Mouse (Mus musculus) Patski (cell line): ENCODE data around the gene Zbtb20. TPM values are rescaled to one million over a fixed set of nuclear protein-coding genes. Genes with fewer than 3 reads are reported as not detected.

Experiments
- ATAC-seq: fragments of 100-300 bp; one replicate; pipeline ENCODE4 v1.8.0; 2021
- CTCF ChIA-PET: fragments of 350-600 bp; sonication (Branson Sonifier 250); formaldehyde crosslinking; loops from one replicate; lab custom pipeline; 2022; ENCODE audit warnings: inconsistent platforms; lab: Charles Lee
- POLR2A ChIA-PET: fragments of 350-600 bp; sonication (Branson Sonifier 250); formaldehyde crosslinking; loops from one replicate; lab custom pipeline; 2022; ENCODE audit warnings: antibody characterized with exemption, inconsistent platforms; lab: Charles Lee
- DNase-seq: peaks from one replicate; pipeline ENCODE4 v3.0.0-alpha.2; 2011; ENCODE audit warnings: low read depth, low spot score
- H3K27me3 ChIP-seq: fragments of 371-371 bp; one replicate; pipeline ENCODE4 v1.5.1; 2021
- CTCF ChIP-seq: fragments of 100-300 bp; IDR thresholded peaks from one replicate; pipeline ENCODE4 v1.5.1; 2021
- in situ Hi-C: fragments of 300-500 bp; cut with MboI; formaldehyde crosslinking; loops from 3 replicates; pipeline ENCODE4 v1.11.1; 2018; ENCODE audit warnings: low pct_unique_long_range_greater_than_20kb, mixed read lengths
- polyA plus RNA-seq: library from polyadenylated mRNA; unstranded; gene quantifications from one replicate; pipeline ENCODE4 v1.2.3, GENCODE M21; 2021

Gene Zbtb20
- polyA plus RNA-seq, 1 experiment from 2014 or later, result 12.2 TPM

DNA sequence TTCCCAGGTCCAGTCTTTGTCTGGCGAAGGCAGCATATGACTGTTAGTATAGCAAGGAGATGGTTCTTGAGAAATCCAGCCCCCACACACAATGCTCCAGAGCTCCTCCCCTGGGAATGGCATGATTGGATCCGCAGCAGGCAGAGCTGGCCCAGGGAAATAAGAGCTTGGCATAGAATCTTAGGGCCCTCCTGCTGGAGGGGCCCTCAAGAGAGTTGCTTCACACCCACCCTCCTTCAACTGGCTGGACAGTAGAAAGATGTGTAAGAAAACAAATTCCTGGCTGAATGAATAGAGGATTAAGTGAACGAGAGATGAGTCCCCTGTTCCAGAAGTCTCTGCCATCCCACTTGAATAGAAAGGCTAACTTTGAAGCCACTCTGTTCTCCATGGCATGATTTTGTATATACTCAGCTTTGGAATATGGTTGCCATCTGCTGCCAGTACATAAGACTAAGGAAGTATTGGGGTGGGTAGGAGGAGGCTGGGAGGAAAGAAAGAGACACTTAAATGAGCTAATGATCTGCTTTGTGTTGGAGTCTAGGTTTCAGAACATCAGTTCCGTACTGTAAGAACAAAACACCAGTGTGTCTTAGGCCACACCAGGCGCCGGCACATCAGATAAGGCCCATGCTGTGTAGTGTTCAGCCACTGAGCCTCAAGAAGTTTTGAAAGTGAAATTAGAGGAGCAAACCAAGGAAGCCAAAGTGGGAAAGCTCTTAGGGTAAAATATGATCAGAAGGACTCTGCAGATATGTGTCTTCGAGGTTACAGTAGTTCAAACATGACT, 715.2 kb downstream of the Zbtb20 start:
- in situ Hi-C loops, result loop anchor here (10.0 to 25.0 kb wide), 2 partner anchors 676 to 754 kb away; no protein-coding TSS in a partner anchor
- no peak for ATAC-seq
- CTCF ChIA-PET, result interaction anchor here (1.0 to 3.4 kb wide), 5 partner anchors 10 to 51 kb away, joined by 3 to 9 read pairs (median 4); no protein-coding TSS in a partner anchor
- no peaks in the 10 kb centered on the region for H3K27me3 ChIP-seq
- DNase-seq, result no peak
- no peak for TF ChIP-seq CTCF
- POLR2A ChIA-PET, result no interaction called here

- in situ Hi-C loops, result loop anchor here (10.0 to 25.0 kb wide), 2 partner anchors 677 to 755 kb away; no protein-coding TSS in a partner anchor
- DNase-seq, result peak; percentile 24
- ChIA-PET CTCF (interaction anchor here (0.8 to 3.4 kb wide), 7 partner anchors 9 to 155 kb away, joined by 3 to 9 read pairs (median 4); no protein-coding TSS in a partner anchor), POLR2A (no interaction called here)
- TF ChIP-seq CTCF, result no peak
- no peaks in the 10 kb centered on the region for H3K27me3 ChIP-seq
- peak; percentile 88 for ATAC-seq
Observed at GRCm38 (mm10) chr16:43592062-43592461, 716.4 kb downstream of the Zbtb20 start.

DNA sequence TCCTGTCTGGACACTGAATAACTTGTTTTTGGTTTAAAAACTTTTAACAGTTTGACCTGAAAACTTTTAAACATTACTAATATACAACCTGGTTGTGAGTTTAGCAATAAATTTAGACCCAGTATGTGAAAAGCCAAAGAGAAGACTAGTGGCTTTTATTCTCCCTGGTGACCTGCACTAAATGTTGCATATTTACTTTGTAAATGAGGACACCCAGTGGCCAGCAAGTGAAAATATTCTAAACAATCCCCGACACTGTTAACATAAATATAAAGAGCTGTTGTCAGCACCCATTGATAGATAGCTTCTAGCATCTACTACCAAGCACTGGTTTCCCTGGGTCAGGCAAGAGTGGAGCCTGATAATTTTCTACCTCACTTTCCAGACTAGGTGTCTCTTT, 717.1 kb downstream of the Zbtb20 start:
- H3K27me3 ChIP-seq, result no peaks in the 10 kb centered on the region
- ChIA-PET CTCF (interaction anchor here (1.1 to 3.4 kb wide), 3 partner anchors 10 to 53 kb away, joined by 3 to 9 read pairs (median 5); no protein-coding TSS in a partner anchor), POLR2A (interaction anchor here (0.6 kb wide), 1 partner anchor 50 kb away, joined by 3 read pairs; no protein-coding TSS in a partner anchor)
- ATAC-seq (peak; percentile 42), DNase-seq (no peak)
- in situ Hi-C loops, result loop anchor here (10.0 to 25.0 kb wide), 2 partner anchors 678 to 756 kb away; no protein-coding TSS in a partner anchor
- peak; percentile 48 for TF ChIP-seq CTCF

DNA sequence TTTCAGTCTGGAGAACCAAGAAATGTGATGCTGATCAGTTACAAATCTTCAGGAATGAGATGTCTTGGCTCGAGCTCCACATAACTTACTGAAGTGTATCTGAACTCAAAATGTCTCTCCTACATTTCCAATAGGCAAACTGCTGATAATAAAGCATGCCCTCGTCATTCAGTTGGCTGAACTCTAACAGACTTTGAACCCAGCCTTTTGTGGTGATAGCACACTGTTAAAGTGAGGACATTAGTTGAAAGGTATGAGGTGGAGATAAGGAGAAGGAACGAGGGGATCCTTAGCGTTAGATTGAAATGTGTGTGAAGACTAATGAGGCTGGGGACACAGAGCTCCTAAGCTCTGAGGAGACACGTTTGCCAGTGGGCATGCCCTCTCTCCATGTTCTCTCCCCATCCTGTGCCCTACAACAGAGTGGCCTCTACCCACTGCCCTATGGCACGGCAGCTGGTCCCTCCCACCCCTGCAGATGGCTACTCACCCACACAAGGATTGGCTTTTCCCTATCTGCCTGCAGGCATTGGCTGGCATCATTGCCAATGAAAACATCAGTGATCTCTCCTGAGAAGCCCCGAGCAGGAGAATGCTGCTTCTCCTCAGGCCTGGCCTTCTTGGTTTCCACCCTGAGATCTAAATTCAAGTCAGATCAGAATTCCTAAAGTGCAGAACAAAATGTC, 721.8 kb downstream of the Zbtb20 start:
- DNase-seq (no peak), ATAC-seq (no peak)
- no peaks in the 10 kb centered on the region for H3K27me3 ChIP-seq
- ChIA-PET CTCF (no interaction called here), POLR2A (no interaction called here)
- in situ Hi-C loops, result loop anchor here (10.0 to 25.0 kb wide), 2 partner anchors 683 to 760 kb away; no protein-coding TSS in a partner anchor
- no peak for TF ChIP-seq CTCF

GRCm38 (mm10) chr16:43599707-43600106, 724.0 kb downstream of the Zbtb20 start:
- H3K27me3 ChIP-seq, result no peaks in the 10 kb centered on the region
- POLR2A ChIA-PET, result no interaction called here
- in situ Hi-C loops, result loop anchor here (10.0 to 25.0 kb wide), 2 partner anchors 685 to 762 kb away; no protein-coding TSS in a partner anchor
- CTCF ChIA-PET, result no interaction called here
- ATAC-seq, result no peak
- no peak for TF ChIP-seq CTCF
- no peak for DNase-seq

DNA sequence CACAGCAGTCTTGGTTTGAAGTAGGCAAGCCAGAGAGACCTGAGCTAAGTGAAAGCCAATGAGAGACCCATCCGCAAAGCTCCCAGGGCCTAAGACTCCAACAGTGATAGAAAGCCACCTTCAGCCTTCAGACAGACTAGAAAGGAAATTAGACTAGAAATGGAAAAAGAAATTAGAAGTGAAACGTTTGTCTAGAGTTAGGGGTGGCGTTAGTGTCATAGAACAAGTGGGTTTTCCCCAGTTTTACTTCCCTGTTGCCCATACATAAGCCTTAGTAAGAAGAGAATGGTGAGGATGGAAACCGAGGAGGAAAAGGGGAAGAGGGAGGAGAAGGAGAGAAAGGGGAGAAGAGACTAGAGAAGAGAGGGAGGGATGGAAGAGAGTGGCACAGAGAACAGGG, 726.9 kb downstream of the Zbtb20 start:
- TF ChIP-seq CTCF, result no peak
- H3K27me3 ChIP-seq, result no peaks in the 10 kb centered on the region
- POLR2A ChIA-PET, result no interaction called here
- CTCF ChIA-PET, result interaction anchor here (1.0 to 1.4 kb wide), 2 partner anchors 9 to 10 kb away, joined by 3 read pairs; no protein-coding TSS in a partner anchor
- in situ Hi-C loops, result no loop called here
- DNase-seq (no peak), ATAC-seq (no peak)

GRCm38 (mm10) chr16:43603591-43604141, 728.0 kb downstream of the Zbtb20 start:
- DNase-seq (no peak), ATAC-seq (no peak)
- in situ Hi-C loops, result no loop called here
- ChIA-PET POLR2A (interaction anchor here (0.7 kb wide), 1 partner anchor 25 kb away, joined by 3 read pairs; no protein-coding TSS in a partner anchor), CTCF (no interaction called here)
- no peaks in the 10 kb centered on the region for H3K27me3 ChIP-seq
- no peak for TF ChIP-seq CTCF

GRCm38 (mm10) chr16:43604399-43605013, 728.8 kb downstream of the Zbtb20 start:
- ChIA-PET CTCF (no interaction called here), POLR2A (no interaction called here)
- H3K27me3 ChIP-seq, result no peaks in the 10 kb centered on the region
- no peak for TF ChIP-seq CTCF
- ATAC-seq (no peak), DNase-seq (no peak)
- in situ Hi-C loops, result no loop called here

DNA sequence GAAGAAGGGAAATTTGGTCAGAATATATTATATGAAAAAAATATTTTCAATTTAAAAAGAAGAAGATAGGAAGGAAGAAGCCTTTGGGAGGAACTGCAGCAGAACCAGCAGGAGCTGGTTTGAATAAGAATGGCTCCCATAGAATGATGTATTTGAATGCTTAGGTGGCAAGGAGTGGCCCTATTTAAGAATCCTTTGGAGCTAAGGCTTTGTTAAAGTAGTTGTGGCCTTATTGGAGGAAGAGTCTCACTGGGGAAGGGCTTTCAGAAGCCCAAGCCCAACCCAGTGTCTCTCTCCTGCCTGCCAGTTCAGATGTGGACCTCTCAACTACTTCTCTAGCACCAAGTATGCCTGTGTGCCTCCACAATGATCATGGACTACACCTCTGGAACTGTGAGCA, 731.4 kb downstream of the Zbtb20 start:
- DNase-seq, result no peak
- ChIA-PET CTCF (no interaction called here), POLR2A (no interaction called here)
- TF ChIP-seq CTCF, result no peak
- H3K27me3 ChIP-seq, result no peaks in the 10 kb centered on the region
- no peak for ATAC-seq
- in situ Hi-C loops, result no loop called here

DNA sequence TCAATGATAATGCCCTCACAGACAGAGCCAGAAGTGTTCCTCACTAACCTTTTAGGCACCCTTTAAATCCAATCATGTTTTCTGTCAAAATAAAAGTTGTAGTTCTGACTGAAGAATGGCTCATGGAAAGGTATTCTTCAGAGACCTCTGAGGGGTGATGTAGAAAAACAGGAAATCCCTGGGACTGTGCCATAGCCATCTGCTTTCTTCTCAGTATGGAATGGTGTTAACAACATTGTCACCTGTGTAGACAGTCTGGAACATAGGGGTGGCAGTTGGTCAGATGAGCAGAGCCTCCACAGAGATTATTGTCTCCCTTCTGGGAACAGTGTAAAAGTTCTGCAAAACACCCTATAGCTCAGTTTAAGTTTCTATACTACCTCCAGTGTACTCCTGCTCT, 732.4 kb downstream of the Zbtb20 start:
- ChIA-PET CTCF (no interaction called here), POLR2A (no interaction called here)
- ATAC-seq (no peak), DNase-seq (no peak)
- in situ Hi-C loops, result no loop called here
- no peak for TF ChIP-seq CTCF
- no peaks in the 10 kb centered on the region for H3K27me3 ChIP-seq
